Mouse (Mus musculus) liver, embryonic 11.5 days (tissue): Measurements from ENCODE around the gene Mybpc1. TPM values are rescaled to one million over a fixed set of nuclear protein-coding genes. Genes with fewer than 3 reads are reported as not detected.

ENCODE experiments used
- ATAC-seq: fragments of 200-750 bp; cut with Nextera tagmentation; replicated peaks from 2 replicates; pipeline ENCODE4 v1.8.0; 2017; ENCODE audit warnings: moderate number of reproducible peaks, mild to moderate bottlenecking, moderate TSS enrichment, moderate library complexity; ENCODE audit not compliant: low FRiP score
- DNase-seq: peaks from one replicate; pipeline ENCODE4 v3.0.0-alpha.2; 2017; ENCODE audit warnings: low spot score
- H3K27ac ChIP-seq: fragments of 300-500 bp; sonication (generic); 2 replicates; pipeline ENCODE4 v1.5.1; 2014; ENCODE audit warnings: mild to moderate bottlenecking, low read depth, low read length, control low read depth
- H3K27me3 ChIP-seq: fragments of 300-500 bp; sonication (generic); replicated peaks from 2 replicates; pipeline ENCODE4 v1.6.1; 2014; ENCODE audit warnings: low read length, mixed read lengths; ENCODE audit not compliant: control insufficient read depth, insufficient read depth
- H3K36me3 ChIP-seq: fragments of 300-500 bp; sonication (generic); 2 replicates; pipeline ENCODE4 v1.6.1; 2014; ENCODE audit warnings: mild to moderate bottlenecking, low read length, moderate library complexity, mixed read lengths; ENCODE audit not compliant: control insufficient read depth, insufficient read depth
- H3K4me1 ChIP-seq: fragments of 300-500 bp; sonication (generic); replicated peaks from 2 replicates; pipeline ENCODE4 v1.6.1; 2014; ENCODE audit warnings: low read length, mixed read lengths; ENCODE audit not compliant: control insufficient read depth, insufficient read depth
- H3K4me2 ChIP-seq: fragments of 300-500 bp; sonication (generic); 2 replicates; pipeline ENCODE4 v1.6.1; 2014; ENCODE audit warnings: mild to moderate bottlenecking, control low read depth, moderate library complexity
- H3K4me3 ChIP-seq: fragments of 300-500 bp; sonication (generic); 2 replicates; pipeline ENCODE4 v1.5.1; 2014; ENCODE audit warnings: low read depth, low read length, control low read depth
- H3K9ac ChIP-seq: fragments of 300-500 bp; sonication (generic); 2 replicates; pipeline ENCODE4 v1.6.1; 2014; ENCODE audit warnings: low read depth, low read length, control low read depth
- H3K9me3 ChIP-seq: fragments of 300-500 bp; sonication (generic); 2 replicates; pipeline ENCODE4 v1.6.1; 2016; ENCODE audit warnings: low read length, inconsistent platforms, mixed read lengths; ENCODE audit not compliant: control insufficient read depth
- WGBS: fragments of 180-500 bp; shearing (Covaris S2); extraction: QIAGEN DNeasy Blood & Tissue Kit; methylation state at CpG from one replicate; pipeline ENCODE4 v1.1.7; 2014; 5-methylcytosine and 5-hydroxymethylcytosine counted together
- polyA plus RNA-seq: library from polyadenylated mRNA; unstranded; fragments of >200 nt; fragmentation: Nextera tagmentation; extraction: Ambion mirVana; gene quantifications from 2 replicates; pipeline ENCODE4 v1.2.1, GENCODE M21; 2014

Mybpc1 gene
- polyA plus RNA-seq, 1 experiment from 2014 or later: 0.10 TPM

- H3K4me3 ChIP-seq: no peak overlapping the region
- H3K9me3 ChIP-seq: no peaks in the 10 kb centered on the region
- H3K27me3 ChIP-seq: no peaks in the 10 kb centered on the region
- DNase-seq (no peak), ATAC-seq (no peak)
- no peaks in the 10 kb centered on the region for H3K36me3 ChIP-seq
- no peak overlapping the region for H3K4me2 ChIP-seq
- no peak overlapping the region for H3K9ac ChIP-seq
- no peak overlapping the region for H3K27ac ChIP-seq
- WGBS: 80% methylated on average over 11 of the region's 11 CpGs
- no peaks in the 10 kb centered on the region for H3K4me1 ChIP-seq
Measured at GRCm38 (mm10) chr10:88613051-88613450, 8.1 kb upstream of the Mybpc1 start.

DNA sequence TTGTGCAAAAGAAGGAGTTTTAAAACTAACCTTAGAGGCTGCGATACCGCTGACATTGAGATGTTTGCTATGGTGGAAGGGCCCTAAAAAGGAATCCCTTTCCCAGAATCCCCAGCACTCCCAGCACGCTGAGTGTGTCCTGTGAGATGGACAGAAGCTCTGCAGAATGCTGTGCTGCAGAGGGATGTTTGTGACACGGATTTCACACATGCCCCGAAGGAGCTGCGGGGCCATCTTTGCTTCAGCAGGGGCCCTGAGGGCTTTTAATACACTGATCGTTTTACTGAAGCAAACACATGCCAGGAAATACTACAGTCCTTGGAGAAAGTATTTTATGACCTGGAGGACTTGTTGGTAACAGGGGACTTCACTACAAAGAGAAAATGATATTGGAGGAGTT is 1.7 kb upstream of the Mybpc1 start:
- Histone ChIP-seq H3K4me3 (no peak overlapping the region), H3K4me1 (no peaks in the 10 kb centered on the region), H3K9ac (no peak overlapping the region), H3K4me2 (no peak overlapping the region), H3K27me3 (no peaks in the 10 kb centered on the region), H3K36me3 (no peaks in the 10 kb centered on the region), H3K9me3 (no peaks in the 10 kb centered on the region), H3K27ac (no peak overlapping the region)
- 74% methylated on average over 7 of the region's 7 CpGs for WGBS
- DNase-seq (no peak), ATAC-seq (no peak)

GRCm38 (mm10) chr10:88606065-88606464 is 1.1 kb upstream of the Mybpc1 start:
- 85% methylated on average over 8 of the region's 8 CpGs for WGBS
- H3K4me1 ChIP-seq: no peaks in the 10 kb centered on the region
- DNase-seq: no peak

GRCm38 (mm10) chr10:88603773-88604172 is 1.2 kb downstream of the Mybpc1 start:
- 55% methylated on average over 2 of the region's 2 CpGs for WGBS
- H3K9ac ChIP-seq: no peak overlapping the region
- no peaks in the 10 kb centered on the region for H3K27me3 ChIP-seq
- no peaks in the 10 kb centered on the region for H3K4me1 ChIP-seq
- H3K9me3 ChIP-seq: no peaks in the 10 kb centered on the region
- H3K36me3 ChIP-seq: no peaks in the 10 kb centered on the region
- no peak overlapping the region for H3K27ac ChIP-seq
- no peak overlapping the region for H3K4me3 ChIP-seq
- no peak overlapping the region for H3K4me2 ChIP-seq
- ATAC-seq (no peak), DNase-seq (no peak)

More at GRCm38 (mm10) chr10:88606065-88606464, 1.1 kb upstream of the Mybpc1 start:
- H3K9ac ChIP-seq: no peak overlapping the region
- ATAC-seq: no peak
- H3K9me3 ChIP-seq: no peaks in the 10 kb centered on the region
- H3K4me2 ChIP-seq: no peak overlapping the region
- no peak overlapping the region for H3K27ac ChIP-seq
- H3K4me3 ChIP-seq: no peak overlapping the region
- H3K36me3 ChIP-seq: no peaks in the 10 kb centered on the region
- no peaks in the 10 kb centered on the region for H3K27me3 ChIP-seq

- Histone ChIP-seq H3K9ac (no peak overlapping the region), H3K36me3 (no peaks in the 10 kb centered on the region), H3K27ac (no peak overlapping the region), H3K27me3 (no peaks in the 10 kb centered on the region), H3K4me3 (no peak overlapping the region), H3K4me1 (no peaks in the 10 kb centered on the region), H3K4me2 (no peak overlapping the region), H3K9me3 (no peaks in the 10 kb centered on the region)
- DNase-seq: no peak
- WGBS: 64% methylated on average over 5 of the region's 5 CpGs
- no peak for ATAC-seq
Measured at GRCm38 (mm10) chr10:88603256-88603655, 1.7 kb downstream of the Mybpc1 start.

- ATAC-seq (no peak), DNase-seq (no peak)
- WGBS: 85% methylated on average over 7 of the region's 7 CpGs
Measured at GRCm38 (mm10) chr10:88600591-88600990, 4.4 kb downstream of the Mybpc1 start.

DNA sequence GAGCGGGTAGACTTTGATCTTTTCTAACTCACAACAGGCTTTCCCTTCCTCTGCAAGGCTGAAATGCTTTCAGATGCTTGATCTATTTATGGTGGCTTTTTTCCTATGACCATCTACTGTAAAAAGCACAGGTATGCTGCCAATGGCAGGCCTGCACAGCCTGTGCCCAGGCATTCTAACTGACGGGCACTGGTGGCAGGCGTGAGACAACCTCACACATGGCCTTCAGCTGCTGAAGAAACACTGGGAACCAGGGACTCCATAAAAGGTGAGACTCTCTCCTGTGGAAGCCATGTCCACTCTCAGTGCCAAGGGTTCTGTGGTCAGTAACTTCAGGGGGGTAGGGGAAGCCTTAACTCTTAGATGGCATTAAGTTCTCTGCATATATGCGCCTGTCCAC is 12.6 kb downstream of the Mybpc1 start:
- Histone ChIP-seq H3K27me3 (no peaks in the 10 kb centered on the region), H3K27ac (no peak overlapping the region), H3K4me3 (no peak overlapping the region), H3K4me1 (no peaks in the 10 kb centered on the region), H3K9me3 (no peaks in the 10 kb centered on the region), H3K4me2 (no peak overlapping the region), H3K9ac (no peak overlapping the region), H3K36me3 (no peaks in the 10 kb centered on the region)
- WGBS: 90% methylated on average over 4 of the region's 4 CpGs
- DNase-seq (no peak), ATAC-seq (no peak)

More at GRCm38 (mm10) chr10:88600591-88600990, 4.4 kb downstream of the Mybpc1 start:
- no peaks in the 10 kb centered on the region for H3K27me3 ChIP-seq
- H3K36me3 ChIP-seq: no peaks in the 10 kb centered on the region
- H3K4me2 ChIP-seq: no peak overlapping the region
- H3K27ac ChIP-seq: no peak overlapping the region
- no peak overlapping the region for H3K4me3 ChIP-seq
- H3K4me1 ChIP-seq: no peaks in the 10 kb centered on the region
- H3K9ac ChIP-seq: no peak overlapping the region
- no peaks in the 10 kb centered on the region for H3K9me3 ChIP-seq

DNA sequence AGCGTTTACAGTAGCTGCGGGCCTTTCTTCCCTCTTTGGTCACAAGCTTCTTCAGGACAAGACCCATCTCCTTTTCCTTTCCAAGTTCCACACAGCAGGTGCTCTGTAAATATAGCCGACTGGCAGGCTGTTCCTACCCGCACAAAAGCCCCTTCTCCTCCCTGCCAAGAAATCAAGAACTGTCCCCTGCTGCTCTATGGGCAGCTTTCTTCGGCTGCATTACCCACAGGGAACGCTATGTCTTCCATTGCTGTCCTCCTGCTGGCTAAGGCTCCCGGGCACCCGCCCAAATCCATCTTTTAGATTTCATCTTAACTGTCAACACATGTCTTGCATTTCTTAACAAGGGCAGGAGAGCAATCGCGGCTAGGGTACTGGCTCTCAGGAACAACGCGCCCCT is 13.9 kb downstream of the Mybpc1 start:
- H3K4me3 ChIP-seq: no peak overlapping the region
- H3K27me3 ChIP-seq: no peaks in the 10 kb centered on the region
- H3K36me3 ChIP-seq: no peaks in the 10 kb centered on the region
- no peak for DNase-seq
- H3K9me3 ChIP-seq: no peaks in the 10 kb centered on the region
- H3K27ac ChIP-seq: no peak overlapping the region
- WGBS: 75% methylated on average over 12 of the region's 12 CpGs
- no peaks in the 10 kb centered on the region for H3K4me1 ChIP-seq
- no peak overlapping the region for H3K4me2 ChIP-seq
- no peak for ATAC-seq
- no peak overlapping the region for H3K9ac ChIP-seq

DNA sequence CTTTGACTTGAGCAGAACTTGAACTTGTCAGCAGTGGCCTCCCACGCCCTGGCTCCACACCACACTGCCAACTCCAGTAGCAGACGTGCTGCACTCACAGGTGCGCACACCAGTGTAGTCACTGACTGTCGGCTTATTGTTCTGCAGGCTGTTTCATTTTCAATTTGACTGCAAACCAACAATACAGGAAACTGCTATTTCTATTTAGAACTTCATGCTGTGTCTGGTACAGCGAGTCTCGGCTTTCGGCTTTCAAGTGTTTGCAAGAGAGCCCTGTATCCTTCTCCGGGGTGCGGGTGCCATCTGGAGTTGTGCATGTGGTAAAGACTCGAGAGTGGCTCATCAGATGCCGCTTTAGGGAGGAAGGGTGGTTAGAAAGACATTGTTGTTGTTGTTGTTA is 20.5 kb downstream of the Mybpc1 start:
- WGBS: 87% methylated on average over 11 of the region's 11 CpGs
- ATAC-seq: no peak

More for the DNA sequence above, 20.5 kb downstream of the Mybpc1 start:
- H3K27ac ChIP-seq: no peak overlapping the region
- no peak overlapping the region for H3K4me3 ChIP-seq
- H3K9me3 ChIP-seq: no peaks in the 10 kb centered on the region
- no peak for DNase-seq
- H3K36me3 ChIP-seq: no peaks in the 10 kb centered on the region
- no peaks in the 10 kb centered on the region for H3K27me3 ChIP-seq
- no peaks in the 10 kb centered on the region for H3K4me1 ChIP-seq
- no peak overlapping the region for H3K4me2 ChIP-seq
- H3K9ac ChIP-seq: no peak overlapping the region
